In genomic region chr19:46670691-46671090, GRCm38 (mm10) we compare ENCODE assay signal across 8 mouse cellular contexts. TPM values are rescaled to one million over a fixed set of nuclear protein-coding genes. Genes with fewer than 3 reads are reported as not detected.
DNase-seq lines count a peak whose midpoint lies in the region; ATAC-seq and TF ChIP-seq lines count a peak whose summit lies in the region.
"Had no signal": no experiment of that assay in that cellular context is flagged by ENCODE, and none has a peak within 500 bp of the region (broad histone marks: within the 10 kb centered on the region; RNA-seq: fewer than 3 reads in every experiment).

No protein-coding gene starts in this region.

- H3K36me3 ChIP-seq in CH12.LX (replicated peaks in 1 of 2; ENCODE audit: control insufficient read depth in 1 of 2, insufficient read depth in 1 of 2, low read length in 1 of 2) = no peaks in the 10 kb centered on the region
- no peaks in the 10 kb centered on the region for H3K36me3 ChIP-seq in heart, embryonic 14.5 days (ENCODE audit: control insufficient read depth, insufficient read depth, low read length)

- H3K9me3 ChIP-seq in CH12.LX (replicated peaks; ENCODE audit: low read length) = no peaks in the 10 kb centered on the region
- no peaks in the 10 kb centered on the region for H3K9me3 ChIP-seq in heart, embryonic 14.5 days (ENCODE audit: control insufficient read depth, low read length)

- no peak overlapping the region for H3K9ac ChIP-seq in CH12.LX (ENCODE audit: insufficient read depth, low read depth)
- H3K9ac ChIP-seq in heart, embryonic 14.5 days (ENCODE audit: low read length) = no peak overlapping the region

- peak; percentile 98 for TF ChIP-seq RAD21 in CH12.LX (IDR thresholded peaks at IDR 0.05; ENCODE audit: low read depth, low read length)

- dilution Hi-C loops in CH12.LX (cut with MboI; ENCODE audit: extremely low pct_ligation_motif_present, extremely low pct_unique_long_range_greater_than_20kb, low sequenced_read_pairs) = no loop called here

- H3K27ac ChIP-seq in CH12.LX (ENCODE audit: insufficient read depth, low read depth) = no peak overlapping the region
- no peak overlapping the region for H3K27ac ChIP-seq in heart, embryonic 14.5 days (replicated peaks in 1 of 2; ENCODE audit: control insufficient read depth in 1 of 2, insufficient read depth in 1 of 2, low read depth in 2 of 2, low read length in 2 of 2)

- in situ Hi-C loops in CH12.LX (cut with MboI; ENCODE audit: low pct_ligation_motif_present, low pct_unique_long_range_greater_than_20kb, low sequenced_read_pairs) = loop anchor here (5.0 to 10.0 kb wide), 3 partner anchors 72 to 324 kb away; no protein-coding TSS in a partner anchor

- no peak overlapping the region for H3K4me3 ChIP-seq in CH12.LX (replicated peaks in 1 of 3; ENCODE audit: low read depth in 2 of 3, low read length in 2 of 3, poor library complexity in 1 of 3)
- H3K4me3 ChIP-seq in heart, embryonic 14.5 days (ENCODE audit: control insufficient read depth in 1 of 2, insufficient read depth in 1 of 2, low read depth in 1 of 2, low read length in 2 of 2) = no peak overlapping the region

- WGBS in heart, embryonic 14.5 days = 13% methylated on average over 13 of the region's 13 CpGs

- peak; percentile 56; the same call in 1 of the 2 replicates for ATAC-seq in heart, embryonic 14.5 days (ENCODE audit: insufficient number of reproducible peaks, insufficient read depth, low FRiP score, low read depth)

- no peaks in the 10 kb centered on the region for H3K27me3 ChIP-seq in CH12.LX (replicated peaks)
- no peaks in the 10 kb centered on the region for H3K27me3 ChIP-seq in heart, embryonic 14.5 days (ENCODE audit: control insufficient read depth, insufficient read depth, low read length)

- H3K79me2 ChIP-seq in CH12.LX (replicated peaks; ENCODE audit: control insufficient read depth, extremely low read depth, insufficient read depth, poor library complexity, severe bottlenecking) = no peaks in the 10 kb centered on the region

- DNase-seq in CH12.LX (ENCODE audit: extremely low read depth) = peak; percentile 62
- DNase-seq in T-cell, adult 2 months (ENCODE audit: low spot score) = peak; percentile 40
- DNase-seq in embryo, embryonic 11.5 days (ENCODE audit: low read depth, low spot score) = peak; percentile 30
- DNase-seq in kidney, postnatal 25 days = peak; percentile 67 to 71
- peak; percentile 50 to 71 for DNase-seq in lung, postnatal 4 days
- DNase-seq in right cerebral cortex, postnatal 14 days = peak; percentile 69

- H3K4me1 ChIP-seq in CH12.LX (ENCODE audit: control insufficient read depth in 1 of 2, insufficient read depth in 2 of 2) = no peaks in the 10 kb centered on the region
- H3K4me1 ChIP-seq in heart, embryonic 14.5 days (ENCODE audit: control insufficient read depth in 2 of 2, insufficient read depth in 2 of 2, low read length in 2 of 2) = peaks cover 0 to 4% of the 10 kb centered on the region in 2 experiments; a peak in 1 of 4 replicates

- no peak for TF ChIP-seq EP300 in CH12.LX (IDR thresholded peaks at IDR 0.05; ENCODE audit: low read length)

- TF ChIP-seq CTCF in CH12.LX (conservative IDR thresholded peaks at IDR 0.05 in 1 of 2, IDR thresholded peaks at IDR 0.05 in 1 of 2; ENCODE audit: low read depth in 2 of 2, low read length in 2 of 2) = peak; percentile 44 to 98

- no peak for TF ChIP-seq POLR2A in CH12.LX (IDR thresholded peaks at IDR 0.05; ENCODE audit: low read depth, low read length)

- H3K4me2 ChIP-seq in CH12.LX (ENCODE audit: insufficient read depth, low read depth, poor library complexity, severe bottlenecking) = no peak overlapping the region
- H3K4me2 ChIP-seq in heart, embryonic 14.5 days (ENCODE audit: low read length) = no peak overlapping the region

TF ChIP-seq in CH12.LX, 34 proteins besides CTCF, POLR2A, EP300 and RAD21:
- TF ChIP-seq ZKSCAN1 (IDR thresholded peaks at IDR 0.05; ENCODE audit: borderline replicate concordance, low read depth, low read length) = no peak
- peak; percentile 86 for TF ChIP-seq ZC3H11A (IDR thresholded peaks at IDR 0.05; ENCODE audit: low read depth, low read length)
- TF ChIP-seq SMC3 (IDR thresholded peaks at IDR 0.05; ENCODE audit: low read depth, low read length) = peak; percentile 97
TF ChIP-seq in CH12.LX: peak in this region for 2.

RNA-seq across cellular contexts. Expression of gene Cyp17a1, which starts 2.3 kb away (rescaled TPM):
- total RNA-seq in CH12.LX (2012; rRNA removed) (not detected in 2 replicates), CH12.LX (2014; rRNA removed) (not detected in 2 replicates)
- polyA plus RNA-seq in CH12.LX (2012; ENCODE audit: insufficient read length, low read depth) = not detected in 2 replicates
- polyA plus RNA-seq in heart, embryonic 14.5 days (2014; fragmentation: Nextera tagmentation; extraction: Ambion mirVana) = 1.6 and 1.8 TPM in 2 replicates
- total RNA-seq: layer of hippocampus, adult 18-20 months had no signal

RNA-seq across cellular contexts. Expression of gene Borcs7, which starts 19.0 kb away (rescaled TPM):
- total RNA-seq in CH12.LX (2012; rRNA removed) (6.0 and 6.6 TPM in 2 replicates), CH12.LX (2014; rRNA removed) (7.0 and 7.6 TPM in 2 replicates)
- 12.5 and 14.5 TPM in 2 replicates for polyA plus RNA-seq in CH12.LX (2012; ENCODE audit: insufficient read length, low read depth)
- polyA plus RNA-seq in heart, embryonic 14.5 days (2014; fragmentation: Nextera tagmentation; extraction: Ambion mirVana) = 17.9 and 20.0 TPM in 2 replicates

RNA-seq across cellular contexts. Expression of gene As3mt, which starts 36.6 kb away (rescaled TPM):
- total RNA-seq in CH12.LX (2012; rRNA removed) (30.7 and 34.4 TPM in 2 replicates), CH12.LX (2014; rRNA removed) (43.3 and 50.1 TPM in 2 replicates)
- polyA plus RNA-seq in CH12.LX (2012; ENCODE audit: insufficient read length, low read depth) = 47.7 and 52.1 TPM in 2 replicates
- 49.8 and 55.5 TPM in 2 replicates for polyA plus RNA-seq in heart, embryonic 14.5 days (2014; fragmentation: Nextera tagmentation; extraction: Ambion mirVana)
